Mouse (Mus musculus): Measurements from ENCODE around the gene Tmem150a.

The Tmem150a gene

DNA sequence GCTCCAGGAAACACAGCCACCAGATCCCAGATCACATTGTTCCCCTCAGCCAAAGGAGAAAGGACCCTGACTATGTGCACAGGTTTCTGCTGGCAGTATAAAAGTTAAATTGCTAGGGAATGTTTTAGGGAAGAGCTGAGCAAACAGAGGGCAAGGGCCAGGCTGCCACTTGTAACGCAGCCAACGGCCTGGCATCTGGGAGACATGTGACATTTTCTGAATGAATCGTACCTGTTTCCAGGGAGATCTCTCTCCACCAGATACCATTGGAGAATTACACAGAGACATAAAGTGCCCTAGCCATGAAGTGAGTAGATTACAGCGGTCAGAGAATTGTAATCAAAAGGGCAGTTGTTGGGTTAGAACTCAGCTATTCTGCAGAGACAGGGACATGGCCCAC, 17.9 kb downstream of the Tmem150a start:
- in situ Hi-C loops (cut with MboI, MseI), result no loop called here

DNA sequence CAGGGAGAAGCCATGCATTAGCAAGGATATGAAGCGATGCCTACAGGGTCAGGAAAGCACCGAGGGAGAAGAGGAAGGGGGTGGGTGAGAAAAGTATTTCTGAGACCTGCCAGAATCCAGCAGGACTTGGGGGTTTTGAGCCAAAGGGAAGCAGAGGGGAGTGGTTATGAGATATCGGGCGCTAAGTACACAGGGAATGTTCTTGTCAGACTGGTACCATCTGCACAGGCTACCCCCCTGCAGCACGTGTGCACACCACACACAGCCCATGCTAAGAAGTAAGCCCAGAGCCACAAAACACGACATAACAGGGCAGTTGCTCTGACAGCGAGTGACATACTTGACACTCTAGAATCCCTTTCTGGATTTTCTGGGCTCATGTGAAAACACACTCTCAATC, 19.0 kb downstream of the Tmem150a start:
- in situ Hi-C loops (cut with MboI, MseI), result no loop called here

DNA sequence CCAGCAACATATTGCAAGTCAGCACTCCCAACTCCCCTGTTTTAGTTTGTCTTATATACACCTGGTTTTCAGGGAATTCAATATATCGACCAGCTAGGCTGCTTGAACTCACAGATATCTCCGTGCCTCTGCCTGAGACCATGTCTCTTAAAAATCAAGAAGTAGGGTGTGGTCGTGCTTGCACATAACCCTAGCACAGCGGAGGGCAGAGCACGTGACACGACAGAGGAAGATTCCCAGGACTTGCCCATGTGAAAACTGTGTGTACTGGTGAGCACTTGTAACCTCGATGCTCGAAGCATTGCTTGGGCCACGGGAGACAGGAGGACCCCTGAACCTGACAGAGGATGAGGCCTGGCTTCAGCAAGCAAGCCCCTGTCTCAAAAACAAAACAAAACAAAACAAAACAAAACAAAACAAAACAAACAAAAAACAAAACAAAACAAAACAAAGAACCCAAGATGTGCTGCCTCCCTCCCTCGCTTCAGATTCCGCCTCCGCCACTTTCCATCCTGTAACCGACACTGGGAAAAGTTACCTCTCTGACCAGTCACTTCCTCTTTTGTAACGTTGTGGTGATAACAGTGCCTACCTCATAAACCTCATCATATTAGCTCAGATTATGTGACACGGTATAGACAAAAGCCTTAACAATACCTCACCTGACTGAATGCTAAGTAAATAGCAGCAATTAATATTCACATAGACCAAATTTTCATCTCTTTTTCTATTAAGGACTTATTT, 19.7 kb downstream of the Tmem150a start:
- in situ Hi-C loops (cut with MboI, MseI), result no loop called here

DNA sequence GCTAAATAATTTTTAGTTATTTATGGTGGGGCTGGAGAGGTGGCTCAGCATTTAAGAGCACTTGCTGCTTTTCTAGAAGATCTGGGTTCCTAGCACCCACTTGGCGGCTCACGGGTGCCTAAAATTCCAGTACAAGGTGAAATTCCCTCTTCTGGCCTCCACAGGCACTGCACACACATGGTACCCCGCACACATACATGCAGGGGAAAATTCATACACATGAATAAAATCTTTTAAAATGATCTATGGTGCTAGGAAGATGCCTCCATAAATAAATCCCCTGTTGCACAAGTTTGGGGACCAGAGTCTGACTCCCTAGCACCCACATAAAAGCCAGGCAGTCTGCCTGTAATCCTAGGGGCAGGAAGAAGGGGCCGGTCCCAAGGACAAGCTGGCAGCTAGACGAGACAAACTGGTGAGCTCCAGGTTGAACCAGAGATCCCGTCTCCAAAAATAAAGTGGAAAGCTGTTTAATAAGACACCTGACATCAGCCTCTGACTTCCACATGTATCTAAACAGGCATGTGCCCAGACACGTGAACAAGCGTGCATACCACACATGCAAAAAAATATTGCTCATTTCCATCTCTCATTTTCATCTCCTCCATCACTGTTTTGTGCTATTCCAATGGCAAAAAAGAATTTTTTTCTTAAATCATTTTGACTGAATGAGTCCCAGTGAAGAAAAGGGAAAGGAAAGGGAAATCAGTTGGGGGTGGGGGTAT, 23.4 kb downstream of the Tmem150a start:
- in situ Hi-C loops (cut with MboI, MseI), result no loop called here

DNA sequence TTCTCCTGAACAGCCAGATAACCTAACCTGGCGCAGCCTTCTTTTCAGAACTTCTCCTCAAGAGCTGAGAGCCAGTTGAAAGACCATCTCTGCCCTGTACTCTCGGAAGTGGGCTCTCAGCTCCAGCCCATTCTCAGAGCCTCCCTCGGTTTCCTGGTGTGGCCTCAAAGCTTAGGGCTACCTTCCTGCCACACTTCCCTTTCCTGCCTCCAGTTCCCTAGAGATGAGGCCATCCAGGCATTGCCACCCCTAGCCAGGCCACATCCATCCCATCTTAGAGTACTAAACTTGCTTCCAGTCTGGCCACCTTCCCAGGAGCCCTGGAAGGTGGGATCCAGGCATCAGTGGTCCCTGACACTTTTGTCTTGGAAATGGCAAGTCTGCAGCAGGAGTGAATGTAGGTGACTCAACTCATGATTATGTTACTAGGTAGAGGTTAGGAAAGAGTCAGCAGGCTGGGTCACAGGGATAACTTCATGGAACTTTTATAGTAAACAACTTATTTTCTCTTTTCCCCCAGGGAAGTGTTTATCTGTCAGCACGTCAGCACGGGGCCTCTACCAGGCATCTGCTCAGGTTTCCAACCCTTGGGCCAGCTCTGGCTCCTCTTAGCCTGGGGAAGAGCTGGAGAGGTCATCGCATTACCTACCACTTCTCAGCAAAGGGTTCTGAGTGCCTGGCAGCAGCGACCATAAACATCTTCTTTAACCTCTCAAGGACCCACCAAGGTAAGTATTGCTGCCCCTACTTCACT, 24.3 kb downstream of the Tmem150a start:
- in situ Hi-C loops (cut with MboI, MseI), result no loop called here

DNA sequence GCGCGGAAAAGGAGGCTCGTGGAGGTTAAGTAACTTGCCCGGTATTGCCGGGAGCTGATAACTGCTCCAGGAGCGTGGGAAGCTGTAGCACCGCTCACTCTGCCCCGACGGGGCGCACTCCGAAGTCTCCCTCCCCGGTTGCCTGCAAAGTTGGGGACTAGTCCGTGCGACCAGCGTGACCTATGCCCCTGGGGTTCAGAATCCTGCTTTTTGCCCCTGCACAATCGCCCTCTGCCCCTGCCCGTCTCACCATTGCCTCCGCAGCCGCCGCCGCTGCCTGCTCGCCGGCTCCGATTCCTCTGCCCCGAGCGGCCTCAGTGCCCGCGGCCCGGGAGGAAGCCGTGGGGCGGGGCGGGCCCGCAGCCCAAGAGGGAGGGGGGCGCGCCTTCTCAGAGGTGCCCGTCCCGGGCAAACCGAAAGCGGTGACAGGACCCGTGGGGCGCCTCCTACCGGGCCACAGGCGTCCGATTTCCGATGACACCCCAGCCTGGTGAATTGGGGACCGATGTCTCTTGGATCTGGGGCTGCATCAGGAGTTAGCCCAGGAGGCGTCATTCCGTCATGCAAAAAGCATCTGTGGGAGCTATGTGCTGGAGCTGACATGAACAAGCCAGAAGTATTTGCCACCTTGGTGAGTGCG, 25.0 kb downstream of the Tmem150a start, which contains the start of gene Vamp5:
Gene Vamp5 (minus strand): TSS at position 338 of the 640 bp plus-strand sequence.
- in situ Hi-C loops (cut with MboI, MseI), result no loop called here

DNA sequence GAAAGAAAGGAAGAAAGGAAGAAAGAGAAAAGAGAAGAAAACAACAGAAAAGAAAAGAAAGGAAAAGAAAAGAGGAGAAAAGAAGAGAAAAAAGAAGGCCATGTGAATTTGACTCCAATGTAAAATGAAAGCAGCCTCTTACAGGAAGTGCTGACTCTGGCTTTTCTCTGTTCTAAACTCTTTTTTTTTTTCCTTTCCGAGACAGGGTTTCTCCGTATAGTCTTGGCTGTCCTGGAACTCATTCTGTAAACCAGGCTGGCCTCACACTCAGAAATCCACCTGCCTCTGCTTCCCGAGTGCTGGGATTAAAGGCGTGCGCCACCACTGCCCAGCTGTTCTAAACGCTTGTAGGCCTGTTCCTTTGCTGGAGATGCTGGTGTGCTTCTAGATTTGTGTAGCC, 27.2 kb downstream of the Tmem150a start:
- in situ Hi-C loops (cut with MboI, MseI), result no loop called here

DNA sequence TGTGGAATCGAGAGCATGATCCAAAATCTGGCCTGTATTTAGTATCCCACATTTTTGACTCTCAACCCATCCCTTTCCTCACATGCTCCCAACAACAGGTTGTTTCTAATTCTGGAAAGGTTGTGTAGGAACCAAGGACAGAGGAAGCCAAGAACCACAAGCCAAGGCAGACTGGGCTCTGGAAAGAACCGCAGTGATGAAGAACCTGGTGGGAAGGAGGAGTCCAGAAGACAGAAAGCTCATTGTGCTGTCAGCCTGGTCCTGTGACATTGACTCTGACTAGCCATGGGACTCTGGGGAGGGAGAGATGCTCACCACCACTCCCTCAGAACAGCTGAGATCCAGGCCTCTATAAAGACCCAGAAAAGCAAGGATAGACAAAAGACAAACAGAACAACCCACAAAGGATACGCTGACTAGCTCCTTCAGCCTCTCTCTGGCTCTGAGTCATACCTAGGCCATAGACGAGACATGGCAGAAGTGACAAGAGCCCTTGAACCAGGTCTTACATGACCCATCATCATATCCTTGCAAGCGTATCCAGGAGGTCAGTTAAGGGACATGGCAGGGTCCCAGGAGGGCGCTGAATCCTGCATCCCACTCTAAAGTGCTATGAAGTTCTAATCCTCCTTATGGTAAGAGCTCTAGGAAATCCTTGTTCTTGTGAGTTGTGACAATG, 28.0 kb downstream of the Tmem150a start:
- in situ Hi-C loops (cut with MboI, MseI), result no loop called here

DNA sequence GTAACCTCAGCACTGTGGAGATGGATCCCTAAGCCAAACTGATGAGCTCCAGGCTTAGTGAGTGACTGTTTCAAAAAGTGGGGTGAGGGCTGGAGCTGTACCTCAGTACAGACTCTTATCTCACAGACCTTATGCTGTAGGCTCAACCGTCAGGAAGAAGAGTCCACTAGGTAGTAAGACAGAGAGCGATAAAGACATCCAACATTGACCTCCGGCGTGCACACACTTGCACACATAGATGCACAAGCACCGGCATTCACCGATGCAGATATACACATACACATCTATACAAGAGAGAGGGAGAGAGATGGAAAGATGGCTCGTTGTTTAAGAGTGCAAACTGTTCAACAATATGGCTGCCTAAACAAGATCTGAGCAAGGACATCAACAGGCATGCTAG, 28.7 kb downstream of the Tmem150a start:
- in situ Hi-C loops (cut with MboI, MseI), result no loop called here

DNA sequence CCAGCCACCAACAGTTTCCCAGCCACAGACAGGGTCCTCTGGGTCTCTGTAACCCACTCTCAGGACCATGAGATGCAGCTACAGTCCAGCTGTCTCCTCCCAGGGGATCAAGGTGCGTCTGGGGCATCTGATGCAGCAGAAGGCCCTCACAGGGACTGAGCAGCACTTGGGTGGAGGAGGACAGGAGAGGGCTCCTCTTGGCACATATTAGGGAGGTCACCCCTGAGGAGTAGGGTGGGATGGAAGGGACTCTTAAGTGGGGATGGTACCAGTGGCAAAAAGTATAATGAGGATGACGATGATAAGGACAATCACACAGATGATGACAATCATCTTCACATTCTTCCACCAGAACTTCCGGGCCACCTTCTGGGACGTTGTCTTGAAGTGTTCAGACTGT, 30.0 kb downstream of the Tmem150a start:
- in situ Hi-C loops (cut with MboI, MseI), result no loop called here

DNA sequence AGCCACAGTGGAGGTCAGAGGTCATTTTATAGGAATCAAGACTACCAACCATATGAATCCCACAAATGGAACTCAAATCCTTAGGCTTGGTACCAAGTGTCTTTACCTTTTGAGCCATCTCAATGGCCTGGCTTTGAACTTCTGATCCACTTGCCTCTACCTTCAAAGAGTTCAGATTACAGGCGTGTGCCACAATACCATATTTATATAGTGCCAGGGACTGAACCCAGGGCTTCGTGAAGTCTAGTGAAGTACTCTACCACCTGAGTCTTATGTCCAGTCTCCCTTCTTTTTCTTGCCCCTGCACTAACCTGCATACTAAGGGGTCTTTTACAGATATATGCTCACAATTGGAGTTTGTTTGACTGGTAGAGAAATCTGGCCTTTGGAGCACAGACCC, 31.3 kb downstream of the Tmem150a start:
- in situ Hi-C loops (cut with MboI, MseI), result no loop called here

DNA sequence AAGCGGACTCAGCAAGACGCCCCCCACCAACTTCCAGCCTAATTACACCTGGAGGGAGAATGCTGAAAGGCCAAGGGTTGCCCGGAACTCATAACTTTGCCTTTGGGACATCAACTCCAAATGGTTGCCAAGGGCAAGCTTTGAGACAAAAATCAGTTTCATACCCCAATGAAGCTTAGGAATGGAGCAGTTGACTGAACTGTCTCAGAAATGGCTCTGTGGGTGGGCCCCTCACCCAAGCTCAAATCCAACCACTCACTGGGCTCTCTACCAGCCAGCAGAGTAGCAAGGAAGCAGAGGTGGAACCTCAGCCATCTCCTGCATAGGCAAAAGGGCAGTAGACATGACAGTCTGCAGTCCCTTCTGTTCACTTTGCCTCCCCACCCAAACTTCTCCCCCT, 32.6 kb downstream of the Tmem150a start:
- in situ Hi-C loops (cut with MboI, MseI), result no loop called here

DNA sequence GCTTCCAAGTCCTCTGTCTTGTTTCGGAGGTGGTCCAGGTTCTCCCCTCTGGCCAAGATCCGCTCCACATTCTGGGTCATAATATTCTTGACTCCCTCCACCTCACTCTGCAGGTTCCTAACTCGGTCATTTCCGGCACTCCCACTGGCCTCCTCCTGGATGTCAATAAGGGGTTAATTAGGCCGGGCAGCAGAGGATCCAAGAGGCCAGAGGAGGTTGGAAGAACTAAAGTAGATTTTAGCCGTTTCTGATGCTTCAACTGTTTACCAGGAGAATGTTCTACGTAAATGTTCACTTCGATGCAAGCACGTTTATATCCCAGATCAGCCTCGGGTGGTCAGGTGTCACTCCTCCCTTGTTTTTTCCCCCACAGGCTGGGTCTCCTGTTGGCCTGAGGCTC, 33.0 kb downstream of the Tmem150a start:
- in situ Hi-C loops (cut with MboI, MseI), result no loop called here

DNA sequence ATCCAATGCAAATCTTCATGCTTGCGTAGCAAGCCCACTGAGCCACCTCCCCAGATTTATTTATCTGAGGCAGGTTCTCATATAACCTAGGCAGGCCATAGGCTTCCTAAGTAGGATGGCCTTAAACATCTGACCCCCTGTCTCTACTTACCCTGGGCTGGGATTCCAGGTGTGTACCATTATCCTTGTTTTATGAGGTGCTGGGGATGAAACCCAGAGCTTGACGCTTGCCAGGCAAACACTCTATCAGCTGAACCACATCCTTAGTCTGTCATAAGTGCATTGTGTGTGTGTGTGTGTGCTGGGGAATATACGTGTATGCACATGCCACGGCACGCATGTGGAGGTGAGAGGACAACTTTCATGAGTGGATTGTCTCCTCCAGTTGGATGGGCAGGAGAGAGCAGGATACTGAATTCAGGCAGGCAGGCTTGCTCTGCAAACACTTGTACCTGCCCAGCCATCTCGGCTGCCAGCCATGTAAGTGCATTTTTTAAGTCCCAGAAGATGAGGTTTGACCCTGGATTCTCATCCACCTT, 33.6 kb downstream of the Tmem150a start:
- in situ Hi-C loops (cut with MboI, MseI), result no loop called here

DNA sequence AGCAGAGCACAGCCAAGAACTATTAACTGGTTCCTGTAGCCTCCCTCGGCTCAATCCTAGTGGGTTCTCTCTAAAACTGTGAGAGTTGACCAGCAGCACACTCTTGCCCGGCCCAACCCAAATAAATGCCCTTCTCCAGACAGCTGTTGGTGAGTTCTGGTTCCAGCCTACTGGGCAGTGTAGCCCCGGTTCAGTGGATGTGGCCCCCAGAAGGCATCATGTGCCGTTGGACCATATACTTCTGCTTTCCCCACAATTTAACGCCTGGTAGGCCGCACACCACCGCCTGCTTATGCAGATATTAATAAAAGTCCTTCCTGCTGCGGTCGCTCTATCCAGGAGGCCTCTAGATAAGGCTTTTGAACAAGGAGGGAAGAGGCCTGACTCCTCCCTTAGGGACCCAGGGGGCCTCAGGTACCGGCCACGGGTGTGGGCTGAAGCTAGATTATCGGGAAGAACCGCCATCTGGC, 34.3 kb downstream of the Tmem150a start:
- in situ Hi-C loops (cut with MboI, MseI), result no loop called here

DNA sequence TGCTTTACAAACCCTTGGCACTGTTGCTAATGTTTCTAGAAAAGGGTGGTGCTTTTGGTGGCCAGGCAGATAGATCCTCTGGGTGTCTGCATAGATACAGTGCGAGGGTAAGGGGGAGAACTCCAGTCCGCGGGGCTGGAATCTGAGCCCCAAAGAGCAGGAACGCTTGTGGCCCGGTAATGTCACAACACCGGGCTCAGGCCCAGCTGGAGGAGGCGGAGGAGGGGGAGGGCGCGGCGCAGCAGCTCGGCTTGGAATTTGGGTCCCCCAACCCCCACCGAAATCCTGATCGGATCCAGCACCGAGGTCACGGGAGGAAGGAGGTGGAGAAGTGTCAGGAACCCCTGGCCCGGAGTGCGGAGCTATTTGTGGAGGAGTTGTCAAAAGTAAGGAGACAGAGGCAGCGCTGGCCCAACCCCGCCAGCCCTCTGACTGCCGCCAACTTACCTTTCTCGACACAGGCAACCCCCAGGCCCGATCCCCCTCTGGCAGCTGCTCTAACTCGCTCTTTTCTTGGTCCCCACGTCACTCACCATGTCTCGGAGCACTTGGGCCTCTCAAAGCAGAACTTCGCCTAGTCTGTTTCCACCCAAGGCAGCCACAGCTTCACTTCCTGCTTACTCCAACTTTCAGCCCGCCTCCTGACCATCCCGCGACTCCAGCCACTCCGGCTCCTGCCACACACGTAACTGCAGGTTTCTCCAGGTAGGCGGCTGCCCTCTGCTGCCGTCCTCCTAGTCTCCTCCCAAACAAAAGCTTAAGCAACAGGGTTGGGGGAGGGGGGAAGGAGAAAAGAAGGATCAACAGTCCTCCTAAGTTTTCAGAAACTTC, 34.9 kb downstream of the Tmem150a start, which contains the start of gene Vamp8:
Gene Vamp8 (minus strand): TSS at position 763 of the 831 bp plus-strand sequence.
- in situ Hi-C loops (cut with MboI, MseI), result no loop called here

DNA sequence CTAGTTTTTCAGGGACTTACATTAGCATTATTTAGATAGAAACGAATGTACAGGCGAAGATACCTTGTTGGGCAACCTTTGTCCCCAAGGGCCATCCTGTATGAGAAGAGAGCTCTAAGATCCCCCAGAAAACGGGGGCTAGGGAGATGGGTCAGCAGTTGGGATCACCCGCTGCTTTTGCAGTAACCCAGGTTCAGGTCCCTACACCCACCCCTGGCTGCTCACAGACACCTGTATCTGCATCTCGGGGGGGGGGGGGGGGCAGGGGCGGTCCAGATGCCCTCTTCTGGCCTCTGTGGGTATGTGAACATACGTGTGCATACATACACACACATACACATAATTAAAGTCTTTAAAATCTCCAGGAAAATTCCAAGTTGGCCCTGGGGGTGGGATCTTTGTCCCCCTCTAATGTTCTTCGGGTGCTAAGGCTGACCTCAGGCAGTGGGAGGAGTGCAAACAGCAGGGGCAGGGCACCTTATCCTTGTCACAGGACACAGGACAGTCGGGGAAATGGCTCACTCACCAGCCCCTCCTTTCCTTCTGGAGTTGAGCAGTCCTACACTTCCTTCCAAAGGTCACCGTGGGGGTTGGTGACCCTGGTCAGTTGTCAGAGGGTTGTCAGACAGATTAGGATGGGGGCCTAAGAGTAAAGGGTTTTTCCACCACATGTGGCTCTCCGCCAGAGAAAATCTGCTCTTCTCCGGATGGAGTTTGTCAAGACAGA, 35.7 kb downstream of the Tmem150a start:
- in situ Hi-C loops (cut with MboI, MseI), result no loop called here

DNA sequence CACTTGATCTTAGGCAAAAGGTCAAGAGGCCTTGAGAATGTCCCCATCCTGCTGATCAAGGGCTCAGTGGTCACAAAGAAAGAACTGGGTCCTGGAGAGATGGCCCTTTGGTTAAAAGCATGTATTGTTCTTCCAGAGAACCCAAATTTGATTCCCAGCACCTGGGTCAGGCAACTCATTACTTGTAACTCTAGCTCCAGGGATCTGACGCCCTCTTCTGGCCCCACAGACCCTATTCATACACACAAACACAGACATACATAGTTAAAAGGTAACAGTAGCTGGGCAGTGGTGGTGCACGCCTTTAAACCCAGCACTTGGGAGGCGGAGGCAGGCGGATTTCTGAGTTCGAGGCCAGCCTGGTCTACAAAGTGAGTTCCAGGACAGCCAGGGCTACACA, 37.1 kb downstream of the Tmem150a start:
- in situ Hi-C loops (cut with MboI, MseI), result no loop called here

DNA sequence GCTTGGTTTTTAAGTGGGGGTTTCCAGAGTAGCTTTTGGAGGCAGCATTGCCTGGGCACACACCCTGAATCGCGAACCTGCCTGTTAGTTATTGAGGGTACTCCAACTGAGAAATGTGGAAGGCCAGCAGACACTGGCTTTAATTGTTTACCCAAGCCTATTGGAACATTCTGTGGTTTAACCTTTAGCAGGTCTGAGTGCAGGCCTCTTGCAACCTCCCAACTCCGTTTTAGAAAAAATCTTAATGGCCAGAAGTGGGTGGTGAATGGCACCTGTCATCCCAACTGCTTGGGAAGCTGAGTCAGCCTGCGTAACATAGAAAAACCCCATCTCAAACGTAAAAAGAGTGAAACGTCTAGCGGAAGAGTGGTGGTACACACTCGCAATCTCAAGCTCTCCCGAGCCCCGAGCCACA, 41.6 kb downstream of the Tmem150a start:
- in situ Hi-C loops (cut with MboI, MseI), result no loop called here
